Mouse (Mus musculus): ENCODE measurements at regions not wholly inside any gene's neighbourhood (a gene's known extent, or its start where the extent isn't known, plus 50 kb on each side); places are given as distances from the start of the nearest gene placed in this dataset.

- DNase-seq (ENCODE audit: low spot score), result no peak
Measured at GRCm38 (mm10) chr1:113210095-113210494, 1345.4 kb upstream of the Dsel start.

- no peak for DNase-seq (ENCODE audit: low spot score)
Measured at GRCm38 (mm10) chr1:113204019-113204418, 1339.3 kb upstream of the Dsel start.

GRCm38 (mm10) chr1:113194116-113194812 is 1329.5 kb upstream of the Dsel start:
- DNase-seq (ENCODE audit: low spot score), result no peak

GRCm38 (mm10) chr1:113163173-113163572 is 1298.5 kb upstream of the Dsel start:
- no peak for DNase-seq (ENCODE audit: low spot score)
